Mouse (Mus musculus) CH12.LX (cell line): ENCODE measurements around the gene Lmod2. TPM values are rescaled to one million over a fixed set of nuclear protein-coding genes. Genes with fewer than 3 reads are reported as not detected.

ENCODE experiments used
- DNase-seq: peaks from one replicate; pipeline ENCODE4 v3.0.0-alpha.2; 2013; ENCODE audit errors: extremely low read depth
- H3K27ac ChIP-seq: 2 replicates; pipeline ENCODE4 v1.5.1; 2012; ENCODE audit warnings: low read depth, mild to moderate bottlenecking, control low read depth, moderate library complexity; ENCODE audit not compliant: insufficient read depth
- H3K27me3 ChIP-seq: replicated peaks from 2 replicates; pipeline ENCODE3; 2012; ENCODE audit warnings: inconsistent platforms
- H3K36me3 ChIP-seq, 2 experiments: replicated peaks in 1 of 2; 2 replicates each; pipeline versions ENCODE3 to v1.6.1; 2012; ENCODE audit warnings: inconsistent platforms in 1 of 2, low read length in 1 of 2, mild to moderate bottlenecking in 1 of 2, mixed read lengths in 1 of 2, moderate library complexity in 1 of 2; ENCODE audit not compliant: control insufficient read depth in 1 of 2, insufficient read depth in 1 of 2
- H3K4me1 ChIP-seq, 2 experiments: 2 replicates each; pipeline ENCODE4 v1.6.1; 2012; ENCODE audit warnings: inconsistent platforms in 1 of 2, moderate library complexity in 1 of 2; ENCODE audit not compliant: insufficient read depth in 2 of 2, control insufficient read depth in 1 of 2
- H3K4me2 ChIP-seq: 2 replicates; pipeline ENCODE4 v1.6.1; 2012; ENCODE audit warnings: low read depth, mild to moderate bottlenecking, control low read depth; ENCODE audit not compliant: poor library complexity, insufficient read depth, severe bottlenecking
- H3K4me3 ChIP-seq, 3 experiments: fragments of 150-350 bp in 1 of 3; sonication (generic) in 1 of 3; replicated peaks in 1 of 3; 2 replicates each; pipeline versions ENCODE3 to v1.5.1; 2011 to 2012; ENCODE audit warnings: low read depth in 2 of 3, low read length in 2 of 3, mild to moderate bottlenecking in 2 of 3, moderate library complexity in 2 of 3, control low read depth in 1 of 3, improper control_type of control experiment in 1 of 3, inconsistent platforms in 1 of 3, mixed read lengths in 1 of 3; ENCODE audit not compliant: poor library complexity in 1 of 3
- H3K79me2 ChIP-seq: replicated peaks from 2 replicates; pipeline ENCODE4 v1.6.1; 2012; ENCODE audit warnings: mild to moderate bottlenecking, moderate library complexity; ENCODE audit not compliant: control insufficient read depth, poor library complexity, insufficient read depth, severe bottlenecking; ENCODE audit errors: extremely low read depth
- H3K9ac ChIP-seq: 2 replicates; pipeline ENCODE4 v1.6.1; 2012; ENCODE audit warnings: low read depth, mild to moderate bottlenecking, control low read depth, moderate library complexity; ENCODE audit not compliant: insufficient read depth
- H3K9me3 ChIP-seq: replicated peaks from 2 replicates; pipeline ENCODE3; 2012; ENCODE audit warnings: low read length, inconsistent platforms, mixed read lengths
- CHD2 ChIP-seq: IDR thresholded peaks from 2 replicates; pipeline ENCODE4 v1.6.1; 2011; ENCODE audit warnings: low read length, improper control_type of control experiment
- E2F4 ChIP-seq: IDR thresholded peaks from 2 replicates; pipeline ENCODE4 v1.6.1; 2011; ENCODE audit warnings: low read depth, low read length, improper control_type of control experiment; ENCODE audit not compliant: insufficient replicate concordance
- ELF1 ChIP-seq: IDR thresholded peaks from 2 replicates; pipeline ENCODE4 v1.6.1; 2014; ENCODE audit warnings: low read depth, mild to moderate bottlenecking, inconsistent platforms, low read length, improper control_type of control experiment
- EP300 ChIP-seq: IDR thresholded peaks from 2 replicates; pipeline ENCODE4 v1.6.1; 2011; ENCODE audit warnings: low read length, improper control_type of control experiment
- GABPA ChIP-seq: IDR thresholded peaks from 2 replicates; pipeline ENCODE4 v1.6.1; 2012; ENCODE audit warnings: low read depth, low read length, improper control_type of control experiment, inconsistent platforms; ENCODE audit not compliant: insufficient replicate concordance
- IRF4 ChIP-seq: IDR thresholded peaks from 2 replicates; pipeline ENCODE4 v1.6.1; 2014; ENCODE audit warnings: low read depth, mild to moderate bottlenecking, inconsistent platforms, low read length, improper control_type of control experiment
- JUN ChIP-seq: IDR thresholded peaks from 2 replicates; pipeline ENCODE4 v1.6.1; 2011; ENCODE audit warnings: low read depth, mild to moderate bottlenecking, low read length, improper control_type of control experiment, moderate library complexity; ENCODE audit not compliant: insufficient read depth
- KAT2A ChIP-seq: IDR thresholded peaks from 2 replicates; pipeline ENCODE4 v1.6.1; 2012; ENCODE audit warnings: low read length, improper control_type of control experiment, inconsistent platforms; ENCODE audit not compliant: insufficient replicate concordance
- MAFK ChIP-seq: IDR thresholded peaks from 2 replicates; pipeline ENCODE4 v1.6.1; 2011; ENCODE audit warnings: low read length, improper control_type of control experiment; ENCODE audit not compliant: insufficient replicate concordance
- MAX ChIP-seq: IDR thresholded peaks from 2 replicates; pipeline ENCODE4 v1.6.1; 2011; ENCODE audit warnings: low read length, improper control_type of control experiment
- MEF2A ChIP-seq: IDR thresholded peaks from 2 replicates; pipeline ENCODE4 v1.6.1; 2014; ENCODE audit warnings: low read depth, mild to moderate bottlenecking, inconsistent platforms, low read length, improper control_type of control experiment, borderline replicate concordance
- MYC ChIP-seq: IDR thresholded peaks from 2 replicates; pipeline ENCODE4 v1.6.1; 2011; ENCODE audit warnings: low read depth, mild to moderate bottlenecking, improper control_type of control experiment, low read length
- NELFE ChIP-seq: IDR thresholded peaks from 2 replicates; pipeline ENCODE4 v1.6.1; 2011; ENCODE audit warnings: low read depth, low read length, improper control_type of control experiment
- NRF1 ChIP-seq: IDR thresholded peaks from 2 replicates; pipeline ENCODE4 v1.6.1; 2014; ENCODE audit warnings: low read depth, mild to moderate bottlenecking, inconsistent platforms, low read length, improper control_type of control experiment, moderate library complexity
- PAX5 ChIP-seq: IDR thresholded peaks from 2 replicates; pipeline ENCODE4 v1.6.1; 2012; ENCODE audit warnings: low read length, inconsistent platforms, mixed read lengths
- POLR2AphosphoS2 ChIP-seq: IDR thresholded peaks from 2 replicates; pipeline ENCODE4 v1.6.1; 2011; ENCODE audit warnings: low read depth, low read length, improper control_type of control experiment
- RAD21 ChIP-seq: IDR thresholded peaks from 2 replicates; pipeline ENCODE4 v1.6.1; 2011; ENCODE audit warnings: low read depth, mild to moderate bottlenecking, low read length, improper control_type of control experiment, moderate library complexity
- SIN3A ChIP-seq: IDR thresholded peaks from 2 replicates; pipeline ENCODE4 v1.6.1; 2012; ENCODE audit warnings: low read length, improper control_type of control experiment, inconsistent platforms
- TBP ChIP-seq: conservative IDR thresholded peaks from 2 replicates; pipeline ENCODE4 v1.6.1; 2011; ENCODE audit warnings: low read depth, low read length, improper control_type of control experiment
- TCF12 ChIP-seq: IDR thresholded peaks from 2 replicates; pipeline ENCODE4 v1.6.1; 2014; ENCODE audit warnings: low read depth, mild to moderate bottlenecking, inconsistent platforms, low read length, improper control_type of control experiment
- UBTF ChIP-seq: IDR thresholded peaks from 2 replicates; pipeline ENCODE4 v1.6.1; 2012; ENCODE audit warnings: low read depth, mild to moderate bottlenecking, inconsistent platforms, low read length, improper control_type of control experiment, moderate library complexity
- USF1 ChIP-seq: IDR thresholded peaks from 2 replicates; pipeline ENCODE4 v1.6.1; 2014; ENCODE audit warnings: low read depth, mild to moderate bottlenecking, inconsistent platforms, low read length, improper control_type of control experiment
- USF2 ChIP-seq: conservative IDR thresholded peaks from 2 replicates; pipeline ENCODE4 v1.6.1; 2011; ENCODE audit warnings: low read depth, low read length, improper control_type of control experiment
- ZKSCAN1 ChIP-seq: IDR thresholded peaks from 2 replicates; pipeline ENCODE4 v1.6.1; 2012; ENCODE audit warnings: low read depth, inconsistent platforms, low read length, improper control_type of control experiment, borderline replicate concordance
- ZMIZ1 ChIP-seq: IDR thresholded peaks from 2 replicates; pipeline ENCODE4 v1.6.1; 2012; ENCODE audit warnings: low read depth, mild to moderate bottlenecking, inconsistent platforms, low read length, improper control_type of control experiment
- dilution Hi-C: fragments of 300-500 bp; cut with MboI; formaldehyde crosslinking; loops from 2 replicates; pipeline ENCODE4 v1.14.3; 2020; ENCODE audit warnings: low sequenced_read_pairs; ENCODE audit not compliant: extremely low pct_unique_long_range_greater_than_20kb, extremely low pct_ligation_motif_present
- in situ Hi-C: fragments of 300-500 bp; cut with MboI; formaldehyde crosslinking; loops from 3 replicates; pipeline ENCODE4 v1.14.3; 2019; ENCODE audit warnings: low sequenced_read_pairs, low pct_ligation_motif_present, low pct_unique_long_range_greater_than_20kb, mixed read lengths
- polyA plus RNA-seq: library from polyadenylated mRNA; unstranded; fragments of >175 nt; gene quantifications from 2 replicates; pipeline ENCODE4 v1.2.1, GENCODE M21; 2012; ENCODE audit warnings: low read depth; ENCODE audit not compliant: insufficient read length
- total RNA-seq, 2 experiments: library from RNA; depleted of rRNA; stranded (reverse); fragments of 300-350 nt in 1 of 2; fragments of >200 nt in 1 of 2; gene quantifications; 2 replicates each; pipeline ENCODE4 v1.2.3; 2012 to 2014

The Lmod2 gene
- total and polyA plus RNA-seq, 3 experiments: not detected

GRCm38 (mm10) chr6:24590282-24590681 is 7.3 kb upstream of the Lmod2 start:
- no peak for TF ChIP-seq ELF1
- no peak for TF ChIP-seq MAFK
- TF ChIP-seq PAX5: no peak
- no peak for TF ChIP-seq MEF2A
- TF ChIP-seq RAD21: no peak
- no peak for TF ChIP-seq IRF4
- no peak for TF ChIP-seq ZKSCAN1
- TF ChIP-seq TCF12: no peak
- TF ChIP-seq TBP: no peak
- no peak for TF ChIP-seq JUN
- no peak overlapping the region for H3K9ac ChIP-seq
- H3K27ac ChIP-seq: no peak overlapping the region
- no peak overlapping the region for H3K4me2 ChIP-seq
- H3K4me3 ChIP-seq: no peak overlapping the region
- peaks cover 0 to 8% of the 10 kb centered on the region in 2 experiments; a peak in 1 of 4 replicates for H3K4me1 ChIP-seq
- H3K36me3 ChIP-seq: no peaks in the 10 kb centered on the region
- DNase-seq: no peak
- in situ Hi-C loops (no loop called here), dilution Hi-C loops (no loop called here)
- no peaks in the 10 kb centered on the region for H3K27me3 ChIP-seq
- no peaks in the 10 kb centered on the region for H3K9me3 ChIP-seq
- no peaks in the 10 kb centered on the region for H3K79me2 ChIP-seq

GRCm38 (mm10) chr6:24591525-24592218 is 5.9 kb upstream of the Lmod2 start:
- dilution Hi-C loops: no loop called here
- Histone ChIP-seq H3K4me3 (no peak overlapping the region), H3K4me2 (no peak overlapping the region), H3K79me2 (no peaks in the 10 kb centered on the region), H3K27ac (no peak overlapping the region), H3K9me3 (no peaks in the 10 kb centered on the region), H3K4me1 (peaks cover 0 to 7% of the 10 kb centered on the region in 2 experiments; a peak in 1 of 4 replicates), H3K36me3 (no peaks in the 10 kb centered on the region), H3K27me3 (no peaks in the 10 kb centered on the region), H3K9ac (no peak overlapping the region)
- no peak for DNase-seq
- TF ChIP-seq TBP (no peak), MAFK (no peak), GABPA (no peak), MYC (no peak)
- in situ Hi-C loops: no loop called here

- Histone ChIP-seq H3K4me2 (no peak overlapping the region), H3K36me3 (no peaks in the 10 kb centered on the region), H3K9me3 (no peaks in the 10 kb centered on the region), H3K79me2 (no peaks in the 10 kb centered on the region), H3K27ac (no peak overlapping the region), H3K4me1 (peaks cover 3 to 12% of the 10 kb centered on the region in 2 experiments; a peak in 3 of 4 replicates), H3K4me3 (no peak overlapping the region), H3K9ac (no peak overlapping the region), H3K27me3 (no peaks in the 10 kb centered on the region)
- in situ Hi-C loops: no loop called here
- DNase-seq: no peak
- dilution Hi-C loops: no loop called here
- TF ChIP-seq NELFE (no peak), TCF12 (no peak), EP300 (no peak), POLR2AphosphoS2 (no peak), KAT2A (no peak), E2F4 (no peak), TBP (no peak), USF1 (no peak), USF2 (no peak), CHD2 (no peak), MYC (no peak), UBTF (no peak), ZMIZ1 (no peak), MAX (no peak), NRF1 (no peak), SIN3A (no peak)
These were observed 1.6 kb downstream of the Lmod2 start for GRCm38 (mm10) chr6:24599179-24599578.
